Mouse (Mus musculus) olfactory bulb, adult 2 months (tissue): ENCODE measurements around the gene Slc5a10. TPM values are rescaled to one million over a fixed set of nuclear protein-coding genes. Genes with fewer than 3 reads are reported as not detected.

Experiments used
- H3K27ac ChIP-seq: fragments of 200-500 bp; 2 replicates; pipeline ENCODE4 v1.5.1; 2012; ENCODE audit warnings: low read depth, low read length; ENCODE audit not compliant: insufficient read depth
- H3K4me1 ChIP-seq: fragments of 200-500 bp; 2 replicates; pipeline ENCODE4 v1.6.1; 2012; ENCODE audit warnings: low read length; ENCODE audit not compliant: control insufficient read depth, insufficient read depth
- H3K4me3 ChIP-seq: fragments of 200-500 bp; 2 replicates; pipeline ENCODE4 v1.5.1; 2012; ENCODE audit warnings: mild to moderate bottlenecking, low read depth, low read length, moderate library complexity; ENCODE audit not compliant: insufficient read depth
- CTCF ChIP-seq: fragments of 200-500 bp; IDR thresholded peaks from 2 replicates; pipeline ENCODE4 v1.5.1; 2012; ENCODE audit warnings: low read depth, mild to moderate bottlenecking, low read length, moderate library complexity; ENCODE audit not compliant: insufficient read depth
- POLR2A ChIP-seq: fragments of 200-500 bp; IDR thresholded peaks from 2 replicates; pipeline ENCODE4 v1.6.1; 2012; ENCODE audit warnings: mild to moderate bottlenecking, low read depth, low read length, moderate library complexity; ENCODE audit not compliant: insufficient read depth
- WGBS: fragments of 180-500 bp; shearing (Covaris S2); methylation state at CpG from one replicate; pipeline ENCODE4 v1.1.7; 2018; 5-methylcytosine and 5-hydroxymethylcytosine counted together
- polyA plus RNA-seq: library from polyadenylated mRNA; stranded (reverse); fragments of >200 nt; gene quantifications from 2 replicates; pipeline ENCODE4 v1.2.4, GENCODE M21; 2012; ENCODE audit warnings: low replicate concordance; ENCODE audit not compliant: missing spikeins, insufficient read depth, insufficient read length

Slc5a10 gene
- polyA plus RNA-seq, 1 experiment: not detected

DNA sequence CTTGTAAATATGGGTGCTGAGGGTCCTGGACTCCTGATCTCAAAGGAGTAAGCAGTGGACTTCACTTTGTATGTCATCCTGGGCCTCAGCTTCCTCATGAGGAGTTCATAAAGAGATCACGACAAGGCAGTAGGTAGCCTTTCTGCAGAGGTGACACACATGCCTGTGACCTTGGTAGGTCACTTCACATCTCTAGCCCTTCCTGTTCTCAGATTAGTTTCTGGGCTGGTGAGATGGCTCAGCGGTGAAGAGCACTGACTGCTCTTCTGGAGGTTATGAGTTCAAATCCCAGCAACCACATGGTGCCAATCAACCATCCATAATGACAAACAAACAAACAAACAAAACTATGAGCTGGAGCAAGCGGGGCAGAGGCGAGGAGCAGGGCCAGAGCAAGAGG is 42.9 kb downstream of the Slc5a10 start:
- Histone ChIP-seq H3K27ac (no peak overlapping the region), H3K4me1 (peaks cover 16% of the 10 kb centered on the region), H3K4me3 (no peak overlapping the region)
- WGBS: 91% methylated on average over 4 of the region's 4 CpGs
- TF ChIP-seq POLR2A (no peak), CTCF (no peak)

- no peak overlapping the region for H3K27ac ChIP-seq
- 89% methylated on average over 7 of the region's 7 CpGs for WGBS
- TF ChIP-seq CTCF (no peak), POLR2A (no peak)
- H3K4me1 ChIP-seq: peaks cover 16% of the 10 kb centered on the region
- no peak overlapping the region for H3K4me3 ChIP-seq
These were observed 44.3 kb downstream of the Slc5a10 start for GRCm38 (mm10) chr11:61676216-61676854.

DNA sequence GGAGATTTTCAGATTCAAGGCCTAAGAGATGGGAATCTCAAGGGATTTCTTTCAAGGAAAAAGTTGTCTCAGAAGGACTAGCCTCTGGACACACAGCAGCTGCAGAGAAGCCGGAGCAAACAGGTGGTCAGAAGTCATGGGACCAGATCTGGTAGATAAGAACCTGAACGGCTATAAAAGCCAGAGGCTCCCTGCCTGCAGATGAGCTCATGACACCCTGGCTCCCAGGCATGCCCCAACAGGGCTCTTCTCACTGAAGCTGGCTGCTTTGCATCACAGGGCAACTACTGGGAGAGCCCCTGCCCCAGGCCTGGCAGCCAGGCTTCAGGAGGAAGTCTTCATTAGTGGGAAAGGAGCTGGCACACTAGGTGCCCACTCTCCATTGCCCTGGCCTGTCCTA is 45.3 kb downstream of the Slc5a10 start:
- Histone ChIP-seq H3K4me3 (no peak overlapping the region), H3K27ac (no peak overlapping the region), H3K4me1 (peaks cover 16% of the 10 kb centered on the region)
- no peak for TF ChIP-seq CTCF
- no peak for TF ChIP-seq POLR2A
- WGBS: 75% methylated on average over 2 of the region's 2 CpGs

DNA sequence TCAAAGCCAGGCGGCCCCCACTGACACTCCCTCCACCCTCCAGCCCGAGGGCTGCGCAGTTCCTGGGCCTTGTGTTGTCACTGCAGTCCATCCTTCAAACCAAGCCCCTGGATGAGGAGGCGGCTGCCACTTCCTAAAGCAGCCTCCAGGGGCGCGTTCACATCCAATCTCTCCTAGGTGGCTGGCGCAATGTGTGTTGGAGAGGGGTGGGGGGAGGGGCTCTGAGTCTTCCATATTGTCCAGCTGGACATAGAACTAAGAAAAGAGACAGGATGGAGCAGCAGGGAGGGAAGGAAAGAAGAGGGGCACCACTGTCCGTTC is 45.8 kb downstream of the Slc5a10 start:
- 19% methylated on average over 8 of the region's 8 CpGs for WGBS
- Histone ChIP-seq H3K4me3 (no peak overlapping the region), H3K4me1 (peaks cover 16% of the 10 kb centered on the region), H3K27ac (no peak overlapping the region)
- TF ChIP-seq POLR2A (no peak), CTCF (no peak)

- Histone ChIP-seq H3K4me1 (peaks cover 16% of the 10 kb centered on the region), H3K27ac (no peak overlapping the region), H3K4me3 (no peak overlapping the region)
- TF ChIP-seq CTCF (no peak), POLR2A (no peak)
- 38% methylated on average over 19 of the region's 19 CpGs for WGBS
These were observed 46.3 kb downstream of the Slc5a10 start for GRCm38 (mm10) chr11:61674151-61674838.

GRCm38 (mm10) chr11:61673686-61674085 is 46.9 kb downstream of the Slc5a10 start:
- 48% methylated on average over 8 of the region's 8 CpGs for WGBS
- no peak for TF ChIP-seq CTCF
- TF ChIP-seq POLR2A: no peak
- Histone ChIP-seq H3K4me1 (peaks cover 16% of the 10 kb centered on the region), H3K27ac (no peak overlapping the region), H3K4me3 (no peak overlapping the region)

DNA sequence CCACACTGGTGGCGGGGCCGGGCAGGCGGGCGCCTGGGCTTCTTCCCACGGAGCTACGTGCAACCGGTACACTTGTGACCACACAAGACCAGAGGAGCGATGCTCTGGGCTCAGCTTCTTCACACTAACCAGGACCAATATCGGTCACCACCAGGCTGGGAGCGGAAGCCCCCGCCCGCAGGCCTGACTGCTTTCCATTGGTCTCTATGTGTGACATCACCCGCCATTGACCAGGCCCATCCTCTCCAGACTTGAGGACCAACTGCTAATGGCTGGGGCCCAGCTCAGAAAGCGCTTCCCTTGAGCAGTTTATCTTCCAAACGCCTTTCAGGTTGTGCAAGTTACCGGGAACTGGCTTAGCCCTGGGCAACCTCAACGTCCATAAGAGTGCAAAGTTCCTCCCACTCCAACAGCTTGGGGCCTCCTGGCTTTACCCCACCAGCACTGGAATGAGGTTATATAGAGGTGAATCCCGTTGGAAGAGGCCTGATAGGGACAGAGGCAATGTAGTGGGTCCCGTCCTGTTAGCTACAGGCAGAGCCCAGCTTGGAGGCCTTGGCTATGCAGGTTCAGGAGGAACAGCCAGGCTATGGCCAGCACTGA is 48.7 kb downstream of the Slc5a10 start:
- Histone ChIP-seq H3K4me3 (no peak overlapping the region), H3K4me1 (peaks cover 16% of the 10 kb centered on the region), H3K27ac (no peak overlapping the region)
- 93% methylated on average over 19 of the region's 19 CpGs for WGBS
- TF ChIP-seq CTCF (no peak), POLR2A (no peak)

DNA sequence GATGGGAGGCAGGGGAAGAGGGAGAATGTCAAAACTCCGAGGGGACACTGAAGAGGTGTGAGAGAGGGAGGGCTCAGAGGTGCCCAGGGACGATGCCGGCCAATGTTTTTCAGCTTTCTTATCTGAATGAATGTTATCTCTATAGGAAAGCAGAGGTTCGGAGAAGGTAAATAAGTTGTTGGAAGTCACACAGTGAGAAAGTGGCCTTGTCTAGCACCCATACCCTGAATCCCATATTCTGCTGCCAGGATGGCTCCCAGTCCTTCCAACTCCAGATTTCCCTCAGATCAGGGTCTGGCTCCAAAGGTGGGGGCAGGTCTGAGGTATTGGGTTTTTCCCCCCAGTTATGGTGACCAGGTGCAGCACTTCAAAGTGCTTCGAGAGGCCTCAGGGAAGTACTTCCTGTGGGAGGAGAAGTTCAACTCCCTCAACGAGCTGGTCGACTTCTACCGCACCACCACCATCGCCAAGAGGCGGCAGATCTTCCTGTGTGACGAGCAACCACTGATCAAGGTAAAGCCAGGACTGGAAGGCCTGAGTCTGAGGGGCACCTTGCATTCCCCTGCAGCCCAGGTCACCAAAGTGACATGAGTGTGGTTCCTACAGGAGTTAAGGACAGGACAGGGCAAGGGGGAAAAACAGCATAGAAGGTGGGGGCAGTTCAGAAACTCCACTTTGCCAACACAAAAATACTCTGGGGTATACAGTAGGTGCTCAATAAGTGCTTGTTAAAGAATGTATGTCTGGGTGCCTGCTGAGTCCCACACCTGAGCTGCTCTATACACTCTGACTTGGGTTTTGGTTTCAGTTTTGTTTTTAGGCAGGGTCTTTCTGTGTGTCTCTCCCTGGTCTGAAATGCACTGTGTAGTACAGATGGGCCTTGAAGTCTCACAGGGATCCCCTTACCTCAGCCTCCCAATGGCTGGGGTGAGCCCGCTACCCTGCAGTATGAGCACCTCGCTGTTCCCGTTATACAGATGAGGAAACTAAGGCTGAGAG is 50.8 kb downstream of the Slc5a10 start:
- Histone ChIP-seq H3K4me1 (peaks cover 15% of the 10 kb centered on the region), H3K4me3 (no peak overlapping the region)
- WGBS: 91% methylated on average over 14 of the region's 14 CpGs

More for the DNA sequence above, 50.8 kb downstream of the Slc5a10 start:
- TF ChIP-seq POLR2A (no peak), CTCF (no peak)
- H3K27ac ChIP-seq: no peak overlapping the region
